Mouse (Mus musculus) cerebellum, adult 2 months (tissue): ENCODE measurements at regions not wholly inside any gene's neighbourhood (a gene's known extent, or its start where the extent isn't known, plus 50 kb on each side); places are given as distances from the start of the nearest gene placed in this dataset.

Experiments
- CTCF ChIP-seq: fragments of 200-500 bp; IDR thresholded peaks from 2 replicates; pipeline ENCODE4 v1.5.1; 2011; ENCODE audit warnings: low read depth, mild to moderate bottlenecking, control low read depth, low read length, moderate library complexity, borderline replicate concordance; ENCODE audit not compliant: insufficient read depth
- POLR2A ChIP-seq: fragments of 200-500 bp; IDR thresholded peaks from 2 replicates; pipeline ENCODE4 v1.6.1; 2011; ENCODE audit warnings: low read length, control low read depth, borderline replicate concordance; ENCODE audit not compliant: insufficient read depth

- TF ChIP-seq CTCF (no peak), POLR2A (no peak)
Measured at GRCm38 (mm10) chr13:32495063-32495462, 156.5 kb upstream of the Gmds start.
